Mouse (Mus musculus) induced T-regulatory cell, adult 2 months (primary cell): ENCODE measurements at regions not wholly inside any gene's neighbourhood (a gene's known extent, or its start where the extent isn't known, plus 50 kb on each side); places are given as distances from the start of the nearest gene placed in this dataset.

ENCODE experiments used
- DNase-seq: peaks from one replicate; pipeline ENCODE4 v3.0.0-alpha.2; 2012; ENCODE audit warnings: low read depth

- no peak for DNase-seq
Observed at GRCm38 (mm10) chr6:51701253-51702020, 177.7 kb downstream of the Snx10 start.

- no peak for DNase-seq
Observed at GRCm38 (mm10) chr6:51702456-51703171, 178.9 kb downstream of the Snx10 start.

DNA sequence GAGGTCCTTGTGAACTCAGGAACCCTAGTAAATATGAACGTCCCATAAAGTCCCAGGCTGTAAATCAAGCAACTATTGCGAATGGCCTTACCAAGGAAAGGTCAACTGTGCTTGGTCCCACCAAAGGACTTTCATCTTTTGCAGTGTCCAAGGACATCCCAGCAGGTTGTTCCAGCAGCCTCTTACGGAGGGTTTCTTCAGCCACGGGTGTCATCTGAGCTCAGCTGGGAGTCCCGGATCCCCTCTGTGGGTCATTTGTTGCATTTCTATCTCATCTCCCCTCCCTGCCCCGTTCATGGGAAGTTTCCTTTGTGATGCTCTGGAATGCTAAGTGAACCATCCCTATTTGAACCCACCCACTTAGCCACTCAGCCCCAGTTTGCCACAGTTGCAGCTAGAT is 184.3 kb downstream of the Snx10 start:
- DNase-seq, result no peak

- DNase-seq, result no peak
Observed at GRCm38 (mm10) chr6:51708668-51709339, 185.1 kb downstream of the Snx10 start.

DNA sequence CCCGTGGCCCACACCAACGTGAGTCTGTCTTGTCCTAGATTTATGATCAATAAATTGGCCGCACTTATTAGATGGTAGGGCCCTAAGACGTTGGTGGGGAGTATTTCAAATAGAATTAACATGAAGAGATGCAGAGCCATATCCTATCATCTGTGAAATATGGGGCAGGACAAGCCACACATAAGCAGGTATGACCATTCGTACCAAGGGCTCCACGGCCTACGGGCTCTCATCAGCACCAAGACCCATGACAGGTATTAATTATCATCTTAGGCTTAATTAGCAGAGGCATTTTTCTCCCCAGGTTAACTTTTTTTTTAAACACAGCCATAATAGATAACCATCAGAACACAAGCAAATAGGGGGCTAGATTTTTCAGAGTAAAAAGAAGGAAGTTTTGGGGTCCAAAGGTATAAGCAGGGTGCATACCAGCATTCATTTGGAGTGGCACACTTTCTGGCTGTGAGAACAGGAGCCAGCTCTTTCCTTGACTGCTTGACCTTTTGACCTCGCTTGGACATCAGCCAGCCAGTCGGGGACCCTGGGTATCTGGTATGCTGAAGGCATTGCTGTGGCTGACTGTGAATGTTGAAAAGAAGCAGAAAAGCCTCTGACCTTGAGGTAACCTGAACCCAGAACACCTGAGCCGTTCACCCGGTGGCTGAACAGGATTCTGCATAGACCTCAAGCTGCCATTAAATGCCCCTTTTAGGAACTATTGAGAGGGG is 185.8 kb downstream of the Snx10 start:
- no peak for DNase-seq

DNA sequence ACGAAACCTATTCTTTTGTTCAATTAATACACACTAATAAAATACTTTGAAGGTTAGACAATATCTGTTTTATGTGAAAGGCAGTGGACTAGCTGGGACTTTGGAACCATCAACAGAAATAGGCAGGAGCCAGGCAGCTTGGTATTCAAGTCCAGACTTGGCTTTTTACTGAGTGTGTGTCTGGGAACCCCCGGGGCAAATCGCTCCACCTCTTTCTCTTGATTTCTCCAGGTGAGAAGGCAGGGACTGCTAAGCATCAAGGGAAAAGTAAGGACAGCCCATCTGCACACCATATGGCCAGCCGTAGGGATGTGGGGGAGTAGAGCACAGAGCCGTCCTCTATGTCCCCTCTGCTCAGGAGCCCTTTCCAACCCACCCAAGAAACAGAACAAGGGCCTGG is 186.5 kb downstream of the Snx10 start:
- no peak for DNase-seq

DNA sequence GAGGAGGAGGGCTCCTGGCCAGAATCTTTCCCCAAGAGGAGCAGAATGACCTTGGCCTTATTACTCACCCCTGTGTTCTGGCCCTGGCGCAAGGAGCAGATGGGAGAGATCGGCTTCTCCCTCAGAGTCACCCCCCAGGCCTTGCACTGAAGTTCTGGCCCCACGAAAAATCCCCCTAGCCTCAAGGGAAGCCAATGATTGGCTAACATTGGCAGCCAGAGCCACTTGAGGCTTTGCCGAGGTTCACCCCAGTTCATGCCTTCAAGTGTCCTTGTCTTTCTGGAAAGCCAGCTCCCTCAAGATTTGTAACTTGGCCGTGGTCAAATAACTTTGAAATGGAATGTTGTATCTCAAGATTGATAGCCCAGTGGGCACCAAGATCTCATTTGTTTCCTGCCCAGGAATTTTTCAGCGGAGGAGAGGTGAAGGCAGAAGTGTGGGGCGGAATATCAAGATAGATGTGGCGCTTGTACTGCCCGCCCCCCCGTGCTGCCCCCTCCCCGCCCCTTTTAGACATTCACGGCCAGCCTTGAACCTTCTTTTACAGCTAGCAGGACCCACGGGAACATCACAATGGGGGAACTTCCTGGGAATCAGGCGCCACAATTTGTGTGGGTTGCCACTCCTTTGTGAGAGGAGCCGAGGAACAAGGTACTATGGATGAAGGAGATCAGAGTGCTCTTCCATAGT is 187.4 kb downstream of the Snx10 start:
- no peak for DNase-seq

- DNase-seq, result no peak
Observed at GRCm38 (mm10) chr6:51711616-51711970, 187.9 kb downstream of the Snx10 start.

GRCm38 (mm10) chr6:51715158-51715840 is 191.6 kb downstream of the Snx10 start:
- DNase-seq, result no peak

GRCm38 (mm10) chr6:51717386-51717785 is 193.7 kb downstream of the Snx10 start:
- no peak for DNase-seq

- no peak for DNase-seq
Observed at GRCm38 (mm10) chr6:51720705-51721104, 197.0 kb downstream of the Snx10 start.

DNA sequence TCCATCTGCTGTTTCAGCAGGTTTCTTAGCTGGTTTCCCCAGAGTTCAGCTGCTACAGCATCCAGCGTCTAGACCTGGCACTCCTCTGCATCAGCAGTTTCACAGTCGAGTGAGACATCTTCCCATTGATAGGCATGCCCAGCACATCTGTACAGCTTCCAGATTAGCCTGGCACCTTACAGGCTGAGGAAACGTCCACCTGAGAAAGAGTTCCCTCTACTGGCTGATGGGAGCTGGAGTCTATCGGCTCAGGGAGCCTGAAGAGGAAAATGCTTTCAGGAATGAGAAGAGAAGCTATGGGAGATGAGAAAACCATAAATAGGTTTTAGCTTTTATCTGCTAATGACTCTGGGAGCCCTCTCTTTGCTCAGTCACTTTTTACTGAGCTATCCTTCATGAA is 199.4 kb downstream of the Snx10 start:
- no peak for DNase-seq

- no peak for DNase-seq
Observed at GRCm38 (mm10) chr6:51727191-51727590, 203.5 kb downstream of the Snx10 start.

- DNase-seq, result no peak
Observed at GRCm38 (mm10) chr6:51728816-51729562, 205.3 kb downstream of the Snx10 start.

- DNase-seq, result no peak
Observed at GRCm38 (mm10) chr6:51730564-51731351, 207.1 kb downstream of the Snx10 start.

DNA sequence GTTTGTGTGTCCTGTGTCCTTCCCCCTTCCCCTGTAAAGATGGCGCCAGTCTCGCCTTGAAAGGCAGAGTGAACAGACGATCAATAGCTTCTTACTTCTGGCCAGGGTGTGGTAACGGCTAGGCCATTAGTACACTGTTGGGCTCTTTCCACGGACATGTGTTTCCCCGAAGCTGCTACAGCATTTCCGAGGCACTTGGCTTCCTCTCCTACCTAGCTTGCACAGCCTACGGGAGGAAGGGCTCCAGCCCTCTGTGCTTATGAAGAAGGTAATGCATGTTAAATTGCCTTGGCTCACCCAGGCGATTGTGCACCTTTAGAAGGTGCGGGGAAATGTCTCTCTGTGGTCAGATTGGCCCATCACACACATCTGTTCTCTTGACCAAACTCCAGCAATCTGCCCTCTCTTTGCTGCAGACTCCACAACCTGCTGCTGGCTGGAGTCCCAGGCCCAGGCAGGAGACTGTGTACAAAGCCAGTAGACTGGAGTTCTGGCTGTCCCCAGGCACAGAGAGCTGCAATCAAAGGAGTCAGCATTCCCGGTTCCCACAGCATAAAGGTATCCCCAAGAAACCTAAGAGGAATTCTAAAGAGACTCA is 208.7 kb downstream of the Snx10 start:
- no peak for DNase-seq

- DNase-seq, result no peak
Observed at GRCm38 (mm10) chr6:51736051-51736450, 212.3 kb downstream of the Snx10 start.

- DNase-seq, result no peak
Observed at GRCm38 (mm10) chr6:51743105-51743660, 219.5 kb downstream of the Snx10 start.

DNA sequence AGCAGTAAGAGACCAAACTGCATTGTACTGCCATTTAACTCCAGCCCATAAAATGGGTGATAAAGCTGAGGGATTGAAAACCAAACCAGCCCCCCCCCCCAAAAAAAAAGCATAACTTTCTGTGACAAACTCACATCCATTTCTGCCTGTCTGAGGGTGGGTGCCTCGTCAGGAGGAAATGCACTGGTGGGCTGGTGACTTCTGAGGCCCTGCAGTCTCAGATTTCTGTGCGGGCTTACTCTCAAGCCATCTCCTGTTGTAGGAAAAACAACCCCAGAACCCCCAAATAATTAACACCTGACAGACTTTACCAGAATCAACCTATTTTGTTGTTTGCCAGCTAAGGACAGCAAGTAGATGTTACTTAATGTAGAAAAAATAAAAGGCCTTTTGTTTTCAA is 220.9 kb downstream of the Snx10 start:
- no peak for DNase-seq
